Mouse (Mus musculus) myocyte (in vitro differentiated cells): ENCODE measurements around the gene Itga4.

Experiments
- CEBPB ChIP-seq: IDR thresholded peaks from 2 replicates; pipeline ENCODE4 v1.6.1; 2011; ENCODE audit warnings: mild to moderate bottlenecking, moderate library complexity; ENCODE audit not compliant: poor library complexity, insufficient read depth, severe bottlenecking
- E2F4 ChIP-seq: IDR thresholded peaks from one replicate; pipeline ENCODE4 v1.6.1; 2011; ENCODE audit warnings: mild to moderate bottlenecking, control low read depth, moderate library complexity; ENCODE audit not compliant: insufficient read depth
- MYOG ChIP-seq, 3 experiments: IDR thresholded peaks; one replicate each; pipeline ENCODE4 v1.6.1; 2011; ENCODE audit warnings: control low read depth in 2 of 3, low read depth in 2 of 3, mild to moderate bottlenecking in 2 of 3; ENCODE audit not compliant: insufficient read length in 2 of 3, control insufficient read depth in 1 of 3, insufficient read depth in 1 of 3
- POLR2A ChIP-seq: IDR thresholded peaks from one replicate; pipeline ENCODE4 v1.6.1; 2011; ENCODE audit warnings: low read depth, mild to moderate bottlenecking, control low read depth, moderate library complexity; ENCODE audit not compliant: insufficient read length
- POLR2AphosphoS2 ChIP-seq: IDR thresholded peaks from one replicate; pipeline ENCODE4 v1.6.1; 2011; ENCODE audit warnings: low read depth, control low read depth; ENCODE audit not compliant: insufficient read length
- TCF3 ChIP-seq: IDR thresholded peaks from one replicate; pipeline ENCODE4 v1.6.1; 2011; ENCODE audit warnings: low read depth, control low read depth; ENCODE audit not compliant: insufficient read length
- USF1 ChIP-seq: IDR thresholded peaks from one replicate; pipeline ENCODE4 v1.6.1; 2011; ENCODE audit warnings: low read depth, mild to moderate bottlenecking, control low read depth, moderate library complexity

DNA sequence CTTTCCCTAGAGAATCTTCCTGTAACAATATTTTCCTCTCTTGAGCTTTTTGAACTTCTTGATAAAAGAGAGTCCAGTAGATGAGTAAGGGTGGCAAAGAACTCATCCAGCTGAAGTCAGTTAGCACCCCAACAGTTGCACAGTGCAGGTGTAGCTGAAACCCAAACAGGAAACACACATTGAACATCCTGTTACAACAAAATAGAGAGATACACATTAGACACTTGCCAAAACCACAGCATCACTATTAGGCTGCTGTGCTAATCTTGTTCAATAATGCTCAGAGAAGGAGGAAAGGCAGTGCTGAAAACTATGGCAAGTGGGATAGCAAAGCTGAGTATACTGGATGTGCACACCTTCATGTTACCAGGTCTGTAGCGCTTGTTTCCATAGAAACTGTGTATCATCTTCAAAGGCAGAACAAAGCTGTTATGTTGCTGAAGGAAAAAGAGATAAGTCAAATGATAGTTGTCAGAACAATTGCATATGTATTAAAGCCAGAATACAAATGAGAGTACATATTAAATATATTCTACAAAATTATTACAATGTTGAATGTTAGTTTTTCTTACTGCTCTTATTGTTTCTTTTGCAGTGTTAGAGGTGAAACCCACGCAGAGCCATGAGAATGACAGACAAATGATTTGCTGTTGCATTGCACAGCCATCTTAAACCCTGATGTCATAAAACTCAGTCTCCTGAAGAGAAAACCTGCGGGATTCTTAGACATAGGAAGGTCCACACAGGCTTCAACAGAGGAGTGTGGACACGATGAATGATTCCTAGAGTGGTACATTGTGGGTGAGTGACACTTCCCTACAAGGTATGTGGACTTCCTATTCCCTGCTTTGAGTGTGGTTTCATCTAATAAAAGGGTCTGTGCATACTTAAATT lies 23.9 kb upstream of the Itga4 start:
- TF ChIP-seq E2F4 (no peak), POLR2AphosphoS2 (no peak), POLR2A (no peak), MYOG (IDR thresholded peaks at IDR 0.05; ENCODE audit: control insufficient read depth in 1 of 3, insufficient read depth in 1 of 3, insufficient read length in 2 of 3, low read depth in 2 of 3) (no peak), USF1 (no peak), CEBPB (no peak), TCF3 (no peak)
